Mouse (Mus musculus): ENCODE measurements at regions not wholly inside any gene's neighbourhood (a gene's known extent, or its start where the extent isn't known, plus 50 kb on each side); places are given as distances from the start of the nearest gene placed in this dataset.

DNA sequence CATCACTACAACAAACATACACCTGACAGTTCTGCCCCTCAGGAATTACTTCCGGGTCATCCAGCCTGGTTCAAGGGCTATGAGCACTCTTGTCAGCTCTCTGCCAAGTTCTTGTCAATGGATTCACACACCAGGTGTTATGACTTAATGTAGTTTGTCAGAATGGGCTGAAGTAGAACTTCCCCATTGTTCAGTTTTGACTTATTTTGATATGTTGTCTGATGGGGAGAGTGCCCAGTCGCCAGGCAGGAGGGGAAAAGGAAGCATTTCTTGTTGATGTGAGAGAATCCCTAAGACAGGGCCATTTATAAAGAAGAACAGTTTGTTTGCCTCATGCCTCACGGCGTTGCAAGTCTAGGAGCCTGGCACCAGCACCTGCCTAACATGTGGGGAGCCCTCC, 52.0 kb upstream of the Cpeb4 start:
- TF ChIP-seq GATA1 (IDR thresholded peaks at IDR 0.05; ENCODE audit: borderline replicate concordance, low read length): no peak
- TF ChIP-seq FLI1 (IDR thresholded peaks at IDR 0.05; ENCODE audit: low read length): no peak
